Mouse (Mus musculus): ENCODE data around the gene Zcrb1. TPM values are rescaled to one million over a fixed set of nuclear protein-coding genes. Genes with fewer than 3 reads are reported as not detected.

Gene Zcrb1
- 49.1 and 56.7 TPM in 2 replicates for total RNA-seq (2012; rRNA removed)
- 60.3 and 72.7 TPM in 2 replicates for total RNA-seq (2014; rRNA removed)
- polyA plus RNA-seq (2012; ENCODE audit: insufficient read length, low read depth), result 145 and 146 TPM in 2 replicates

DNA sequence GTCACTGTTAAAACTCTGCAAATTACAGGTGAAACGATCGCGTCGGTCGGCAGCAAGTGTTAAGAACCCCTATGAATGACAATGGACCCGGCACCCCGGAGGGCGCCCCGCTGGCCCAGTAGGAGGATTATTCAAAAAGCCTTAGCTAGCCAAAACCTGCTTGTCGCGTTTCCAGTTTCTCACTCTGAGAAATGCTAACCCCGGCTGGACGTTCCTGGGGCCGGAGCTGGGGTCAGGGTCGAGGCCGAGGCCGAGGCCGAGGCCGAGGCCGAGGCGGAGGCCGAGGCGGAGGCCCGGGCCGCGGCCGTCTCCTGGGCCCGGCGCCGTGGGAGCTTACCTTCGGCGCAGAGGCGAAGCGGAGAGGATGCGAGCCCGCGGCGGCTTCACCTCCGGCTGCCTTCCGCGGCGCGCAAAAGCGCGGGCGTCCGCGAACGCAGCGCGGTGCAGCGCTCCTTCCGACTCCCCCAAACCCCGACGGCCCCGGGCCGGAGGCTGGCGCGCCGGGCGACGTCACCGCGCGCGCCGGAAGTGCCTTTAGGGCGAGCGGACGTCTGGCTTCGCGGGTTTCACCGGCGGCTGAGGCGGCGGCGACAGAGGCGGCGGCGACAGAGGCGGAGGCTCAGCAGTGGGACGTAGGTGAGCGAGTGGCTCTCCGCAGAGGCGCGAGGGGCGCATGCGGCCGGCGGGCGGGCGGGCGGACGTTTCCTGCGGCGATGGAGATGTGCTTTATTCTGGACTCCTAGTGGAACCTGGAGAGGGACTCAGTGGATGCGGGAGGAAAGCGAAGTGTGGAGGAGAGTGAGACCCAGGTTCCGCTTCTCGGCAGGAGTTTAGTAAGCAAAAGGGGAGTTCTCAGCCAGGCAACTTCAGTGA lies at the start of gene Zcrb1, which contains the start of gene Pphln1:
TSS of gene Zcrb1 (minus strand) at position 509 of the 873 bp plus-strand sequence.
TSS of gene Pphln1 (plus strand) at position 525 of the 873 bp plus-strand sequence.
- Histone ChIP-seq H3K27me3 (replicated peaks) (no peaks in the 10 kb centered on the region), H3K79me2 (replicated peaks; ENCODE audit: control insufficient read depth, extremely low read depth, insufficient read depth, poor library complexity, severe bottlenecking) (peaks cover 63% of the 10 kb centered on the region), H3K36me3 (replicated peaks in 1 of 2; ENCODE audit: control insufficient read depth in 1 of 2, insufficient read depth in 1 of 2, low read length in 1 of 2) (peaks cover 15 to 39% of the 10 kb centered on the region in 2 experiments), H3K4me2 (ENCODE audit: insufficient read depth, low read depth, poor library complexity, severe bottlenecking) (peak within 1 kb of the TSS; percentile 97), H3K4me1 (ENCODE audit: control insufficient read depth in 1 of 2, insufficient read depth in 2 of 2) (peaks cover 0 to 40% of the 10 kb centered on the region in 2 experiments; a peak in 2 of 4 replicates), H3K27ac (ENCODE audit: insufficient read depth, low read depth) (peak within 1 kb of the TSS; percentile 73), H3K9ac (ENCODE audit: insufficient read depth, low read depth) (peak within 1 kb of the TSS; percentile 98), H3K4me3 (replicated peaks in 1 of 3; ENCODE audit: low read depth in 2 of 3, low read length in 2 of 3, poor library complexity in 1 of 3) (peak within 1 kb of the TSS; percentile 79 to 98 (median 94)), H3K9me3 (replicated peaks; ENCODE audit: low read length) (no peaks in the 10 kb centered on the region)
- TF ChIP-seq ZMIZ1 (IDR thresholded peaks at IDR 0.05; ENCODE audit: low read depth, low read length) (peak; percentile 78), UBTF (IDR thresholded peaks at IDR 0.05; ENCODE audit: low read depth, low read length) (peak; percentile 79), TBP (conservative IDR thresholded peaks at IDR 0.05; ENCODE audit: low read depth, low read length) (0 out of 2 replicates have a peak, but pooled peaks have one; percentile 22), HCFC1 (IDR thresholded peaks at IDR 0.05; ENCODE audit: low read depth, low read length) (peak; percentile 87), PAX5 (IDR thresholded peaks at IDR 0.05; ENCODE audit: low read length) (no peak), BHLHE40 (IDR thresholded peaks at IDR 0.05; ENCODE audit: low read depth, low read length) (no peak), ZKSCAN1 (IDR thresholded peaks at IDR 0.05; ENCODE audit: borderline replicate concordance, low read depth, low read length) (no peak), POLR2AphosphoS2 (IDR thresholded peaks at IDR 0.05; ENCODE audit: low read depth, low read length) (peak; percentile 71; the same call in 1 of the 2 replicates), ELF1 (IDR thresholded peaks at IDR 0.05; ENCODE audit: low read depth, low read length) (peak; percentile 94), E2F4 (IDR thresholded peaks at IDR 0.05; ENCODE audit: insufficient replicate concordance, low read depth, low read length) (no peak), CTCF (conservative IDR thresholded peaks at IDR 0.05 in 1 of 2, IDR thresholded peaks at IDR 0.05 in 1 of 2; ENCODE audit: low read depth in 2 of 2, low read length in 2 of 2) (no peak), USF1 (IDR thresholded peaks at IDR 0.05; ENCODE audit: low read depth, low read length) (no peak), IRF4 (IDR thresholded peaks at IDR 0.05; ENCODE audit: low read depth, low read length) (0 out of 2 replicates have a peak, but pooled peaks have one; percentile 36), ETS1 (conservative IDR thresholded peaks at IDR 0.05; ENCODE audit: low read depth, low read length) (no peak), MXI1 (IDR thresholded peaks at IDR 0.05; ENCODE audit: low read depth, low read length) (0 out of 2 replicates have a peak, but pooled peaks have one; percentile 30), KAT2A (IDR thresholded peaks at IDR 0.05; ENCODE audit: insufficient replicate concordance, low read length) (peak; percentile 84; the same call in 1 of the 2 replicates), RCOR1 (conservative IDR thresholded peaks at IDR 0.05; ENCODE audit: low read depth, low read length) (no peak), USF2 (conservative IDR thresholded peaks at IDR 0.05; ENCODE audit: low read depth, low read length) (no peak), ZC3H11A (IDR thresholded peaks at IDR 0.05; ENCODE audit: low read depth, low read length) (no peak), CHD2 (IDR thresholded peaks at IDR 0.05; ENCODE audit: low read length) (no peak; the same call in 1 of the 2 replicates), MAX (IDR thresholded peaks at IDR 0.05; ENCODE audit: low read length) (no peak), ZNF384 (IDR thresholded peaks at IDR 0.05; ENCODE audit: low read depth, low read length) (no peak), SMC3 (IDR thresholded peaks at IDR 0.05; ENCODE audit: low read depth, low read length) (no peak), SIN3A (IDR thresholded peaks at IDR 0.05; ENCODE audit: low read length) (peak; percentile 68), POLR2A (IDR thresholded peaks at IDR 0.05; ENCODE audit: low read depth, low read length) (peak; percentile 94), MAZ (IDR thresholded peaks at IDR 0.05; ENCODE audit: low read depth, low read length) (no peak), JUND (conservative IDR thresholded peaks at IDR 0.05; ENCODE audit: low read depth, low read length) (no peak), MEF2A (IDR thresholded peaks at IDR 0.05; ENCODE audit: borderline replicate concordance, low read depth, low read length) (0 out of 2 replicates have a peak, but pooled peaks have one; percentile 11), GABPA (IDR thresholded peaks at IDR 0.05; ENCODE audit: insufficient replicate concordance, low read depth, low read length) (no peak; the same call in 1 of the 2 replicates), JUN (IDR thresholded peaks at IDR 0.05; ENCODE audit: insufficient read depth, low read depth, low read length) (no peak), NELFE (IDR thresholded peaks at IDR 0.05; ENCODE audit: low read depth, low read length) (peak; percentile 83), TCF12 (IDR thresholded peaks at IDR 0.05; ENCODE audit: low read depth, low read length) (peak; percentile 81), CHD1 (IDR thresholded peaks at IDR 0.05; ENCODE audit: low read depth, low read length) (no peak), NRF1 (IDR thresholded peaks at IDR 0.05; ENCODE audit: low read depth, low read length) (peak; percentile 71), RAD21 (IDR thresholded peaks at IDR 0.05; ENCODE audit: low read depth, low read length) (no peak), MAFK (IDR thresholded peaks at IDR 0.05; ENCODE audit: insufficient replicate concordance, low read length) (no peak), EP300 (IDR thresholded peaks at IDR 0.05; ENCODE audit: low read length) (no peak), MYC (IDR thresholded peaks at IDR 0.05; ENCODE audit: low read depth, low read length) (no peak)
- dilution Hi-C loops (cut with MboI; ENCODE audit: extremely low pct_ligation_motif_present, extremely low pct_unique_long_range_greater_than_20kb, low sequenced_read_pairs) (no loop called here), in situ Hi-C loops (cut with MboI; ENCODE audit: low pct_ligation_motif_present, low pct_unique_long_range_greater_than_20kb, low sequenced_read_pairs) (no loop called here)
- peak; percentile 71 for DNase-seq (ENCODE audit: extremely low read depth)

Data from CH12.LX (cell line).